Mouse (Mus musculus) common myeloid progenitor, adult 5-6 weeks (primary cell): ENCODE results near the gene Cdc14a. TPM values are rescaled to one million over a fixed set of nuclear protein-coding genes. Genes with fewer than 3 reads are reported as not detected.

ENCODE experiments used
- ATAC-seq: replicated peaks from 2 replicates; pipeline ENCODE4 v1.8.0; 2016; ENCODE audit warnings: low read depth, mild to moderate bottlenecking, moderate TSS enrichment, inconsistent platforms; ENCODE audit not compliant: poor library complexity, severe bottlenecking
- total RNA-seq: library from RNA; stranded (forward); fragments of 200-1000, 187-1606 nt; gene quantifications from 2 replicates; pipeline ENCODE4 v1.2.3, GENCODE M21; 2017

The Cdc14a gene
- total RNA-seq, 1 experiment from 2014 or later: 34.1 TPM

DNA sequence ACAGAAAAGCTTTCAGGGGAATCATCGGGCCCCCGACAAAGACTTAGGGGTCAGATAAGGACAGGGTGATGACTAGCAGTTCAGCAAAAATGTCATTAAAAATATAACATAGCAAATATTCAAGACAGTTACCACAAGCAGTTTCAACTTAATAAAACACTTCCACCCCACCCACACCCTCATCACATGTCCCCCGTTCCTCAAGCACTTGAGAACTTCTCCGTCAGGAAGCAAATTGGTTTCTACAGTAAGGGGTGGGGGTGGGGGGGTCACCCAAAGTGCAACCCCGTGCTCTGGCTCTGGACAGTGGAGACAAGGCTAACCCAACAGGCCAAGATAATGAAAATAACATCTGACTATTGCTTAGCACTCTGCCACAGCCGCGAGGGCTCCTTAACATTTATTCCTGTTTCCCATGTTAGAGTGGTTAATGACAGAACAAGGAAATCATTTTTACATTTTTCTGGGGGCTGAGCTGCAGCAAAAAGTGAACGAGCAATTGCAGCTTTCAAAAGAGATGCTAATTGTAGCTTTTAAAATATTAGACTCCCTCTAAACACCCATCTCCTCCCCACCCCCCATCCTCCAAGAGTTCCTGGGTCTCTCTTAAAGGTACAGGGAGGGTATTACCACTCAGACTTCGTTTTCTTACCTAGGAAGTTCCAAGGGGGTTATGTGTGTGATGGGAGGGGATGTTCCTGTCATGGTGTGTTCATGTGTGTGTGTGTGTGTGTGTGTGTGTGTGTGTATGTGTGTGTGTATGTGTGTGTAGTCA, 133.6 kb downstream of the Cdc14a start:
- no peak for ATAC-seq

DNA sequence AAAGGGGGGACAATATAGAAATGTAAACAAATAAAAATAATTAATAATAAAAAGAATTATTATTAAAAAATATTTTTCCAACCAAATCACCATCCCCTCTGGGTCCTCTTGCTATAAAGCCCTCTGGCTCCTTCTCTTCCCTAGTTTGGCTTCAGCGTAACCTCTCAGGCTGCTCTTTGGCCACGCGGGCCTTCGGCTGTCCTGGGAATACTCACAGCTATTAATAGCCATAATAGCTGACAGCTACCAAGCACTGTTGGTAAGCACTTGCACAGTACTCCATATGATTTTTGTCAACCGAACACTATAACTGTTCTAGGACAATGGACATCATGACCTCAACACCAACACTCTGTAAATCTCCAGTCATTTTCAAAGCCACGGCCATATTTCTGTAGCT, 135.0 kb downstream of the Cdc14a start:
- ATAC-seq: no peak

DNA sequence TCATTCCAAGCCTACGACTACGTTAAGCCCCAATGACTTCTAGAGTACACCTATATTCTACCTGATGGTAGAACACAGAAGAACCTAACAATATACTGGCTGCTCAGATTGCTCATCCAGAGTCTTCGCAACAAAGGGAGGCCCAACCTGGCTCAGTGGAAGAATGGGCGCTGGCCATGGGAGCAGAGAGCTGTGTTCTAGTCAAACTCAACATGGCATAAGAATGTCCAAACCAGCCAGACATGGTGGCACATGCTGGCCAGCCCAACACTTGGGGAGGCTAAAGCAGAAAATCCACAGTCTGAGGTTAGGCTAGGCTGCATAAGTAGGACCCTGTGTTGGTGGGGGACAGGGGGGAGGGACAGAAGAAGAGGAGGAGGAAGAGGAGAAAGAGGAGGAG, 139.1 kb downstream of the Cdc14a start:
- ATAC-seq: no peak

DNA sequence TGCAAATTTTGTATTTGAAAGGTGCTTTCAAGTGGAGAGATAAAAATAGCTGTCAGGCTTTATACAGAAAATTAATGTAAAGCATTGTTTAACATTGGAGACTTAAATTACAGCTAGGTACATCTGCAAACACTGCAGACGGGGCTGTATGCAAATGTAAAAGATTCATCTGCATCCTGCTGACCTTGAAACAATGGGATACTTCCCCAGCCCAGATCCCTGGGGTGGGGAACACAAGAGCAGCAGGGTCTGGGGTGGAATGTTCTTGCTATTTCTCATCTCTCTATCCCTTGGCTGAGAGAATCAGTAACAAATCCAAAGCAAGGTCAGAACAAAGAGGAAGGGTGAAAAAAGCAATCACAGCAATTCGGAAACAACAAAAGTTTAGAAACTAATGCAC, 139.8 kb downstream of the Cdc14a start:
- ATAC-seq: no peak

DNA sequence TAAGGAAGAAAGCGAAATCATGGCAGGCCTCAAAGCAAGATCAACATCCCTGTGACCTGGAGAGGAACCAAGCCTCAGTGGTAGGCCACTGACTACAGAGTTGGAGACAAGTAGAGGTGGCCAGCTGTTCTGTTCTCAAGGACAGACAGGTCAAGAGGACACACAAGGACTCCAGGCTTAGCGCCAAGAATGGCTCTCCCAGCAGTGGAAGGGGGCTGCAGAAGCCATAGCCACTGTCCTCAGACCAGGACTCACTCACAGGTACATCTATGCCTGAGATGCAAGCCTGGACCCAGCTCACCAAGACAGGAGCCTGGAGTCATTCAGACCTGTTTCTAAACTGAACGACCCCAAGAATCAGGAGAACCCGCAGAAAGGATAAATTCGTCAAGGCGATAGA, 142.2 kb downstream of the Cdc14a start:
- no peak for ATAC-seq

DNA sequence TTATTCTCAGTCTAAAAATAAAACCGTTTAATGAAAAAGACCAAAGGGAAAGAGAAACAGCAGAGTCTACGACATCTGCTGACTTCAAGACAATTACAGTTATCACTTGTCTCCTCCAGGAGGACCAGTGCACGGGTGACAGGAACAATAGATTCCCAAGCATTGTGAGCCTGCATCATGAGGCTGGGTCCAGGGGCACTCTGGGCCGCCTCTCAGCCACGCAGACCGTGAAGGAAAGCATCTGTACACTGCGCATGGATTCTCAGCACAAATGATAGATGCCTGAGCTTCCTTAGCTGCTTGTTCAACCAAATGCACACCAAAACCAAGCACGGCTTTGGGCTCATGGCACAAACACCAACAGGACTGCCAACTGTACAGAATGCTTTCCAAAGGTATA, 146.7 kb downstream of the Cdc14a start:
- ATAC-seq: no peak

DNA sequence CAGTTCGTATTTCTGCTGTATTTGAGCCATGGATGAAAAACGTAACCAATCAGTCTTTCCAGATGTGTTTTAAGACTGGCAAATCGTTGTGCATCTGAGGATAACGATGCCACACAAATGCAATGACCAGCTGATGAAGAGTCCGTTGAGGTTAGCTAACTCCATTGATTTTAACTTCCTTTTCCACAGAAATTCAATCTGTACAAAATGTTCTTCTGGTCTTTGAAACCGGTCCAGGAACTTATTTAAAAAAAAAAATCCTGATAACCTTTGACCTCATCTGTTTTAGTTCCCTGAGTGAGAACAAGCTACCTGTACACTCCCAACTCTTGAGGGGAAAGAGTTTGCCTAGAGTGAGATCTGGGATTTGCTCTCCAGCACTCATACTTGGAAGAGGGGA, 152.2 kb downstream of the Cdc14a start:
- no peak for ATAC-seq

DNA sequence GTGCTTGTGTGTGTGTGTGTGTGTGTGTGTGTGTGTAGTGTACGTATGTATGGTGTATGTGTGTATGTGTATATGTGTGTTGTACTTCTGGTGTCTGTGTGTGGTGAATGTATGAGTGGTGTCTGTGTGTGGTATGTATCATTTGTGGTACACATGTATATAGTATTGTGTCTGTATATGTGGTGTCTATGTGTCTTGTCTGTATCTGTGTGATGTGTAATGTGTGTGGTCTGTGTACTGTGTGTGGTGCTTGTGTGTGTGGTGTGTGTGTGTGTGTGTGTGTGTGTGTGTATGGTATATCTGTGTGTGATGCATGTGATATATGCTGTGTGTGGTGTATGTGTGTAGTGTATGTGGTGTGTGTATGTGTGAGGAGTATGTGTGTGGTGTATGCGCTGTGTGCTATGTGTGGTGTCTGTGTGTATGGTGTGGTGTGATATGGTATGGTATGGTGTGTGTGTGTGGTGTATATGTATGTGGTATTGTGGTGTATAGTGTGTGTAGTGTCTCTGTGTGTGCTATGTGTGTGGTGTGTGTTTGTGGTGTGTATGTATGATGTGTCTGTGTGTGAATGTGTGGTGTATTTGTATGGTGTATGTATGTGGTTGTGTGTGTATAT, 156.7 kb downstream of the Cdc14a start:
- ATAC-seq: 0 out of 2 replicates have a peak, but pooled peaks have one; percentile 15

DNA sequence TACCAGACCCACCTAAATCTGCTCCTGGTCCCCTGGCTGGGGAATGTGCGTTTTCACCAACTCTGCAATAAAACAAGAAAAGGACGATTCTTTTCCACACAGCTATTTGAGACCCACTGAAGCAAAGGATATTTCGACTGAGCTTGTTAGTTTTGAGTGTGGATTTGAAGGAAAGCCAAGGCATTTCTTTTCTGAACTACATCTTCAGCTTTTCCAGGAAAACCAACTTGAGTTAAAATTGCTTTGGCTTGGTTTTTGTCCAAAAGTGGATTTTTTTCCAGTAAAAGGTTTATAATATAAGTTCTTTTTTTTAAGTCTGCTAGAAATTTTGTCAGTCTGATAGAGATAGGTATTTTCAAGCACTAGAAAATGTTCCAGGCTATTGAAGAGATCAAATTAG, 157.5 kb downstream of the Cdc14a start:
- no peak for ATAC-seq

DNA sequence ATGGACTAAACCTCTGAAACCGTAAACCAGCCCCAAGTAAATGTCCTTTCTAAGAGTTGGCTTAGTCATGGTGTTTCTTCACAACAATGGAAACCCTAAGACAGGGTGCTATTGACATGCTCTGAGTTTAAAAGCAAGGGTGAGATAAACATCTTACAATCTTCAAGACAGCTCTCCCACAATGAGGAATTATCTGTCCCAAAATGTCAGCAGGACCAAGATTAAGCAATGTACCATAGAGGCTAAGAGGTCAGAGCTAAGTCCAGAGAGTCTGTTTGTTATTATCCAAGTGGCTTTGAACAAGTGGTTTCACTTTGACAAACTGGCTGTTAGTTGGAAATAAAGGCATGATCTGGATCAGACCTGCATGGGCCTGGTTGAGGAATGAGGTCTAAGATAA, 159.9 kb downstream of the Cdc14a start:
- no peak for ATAC-seq

DNA sequence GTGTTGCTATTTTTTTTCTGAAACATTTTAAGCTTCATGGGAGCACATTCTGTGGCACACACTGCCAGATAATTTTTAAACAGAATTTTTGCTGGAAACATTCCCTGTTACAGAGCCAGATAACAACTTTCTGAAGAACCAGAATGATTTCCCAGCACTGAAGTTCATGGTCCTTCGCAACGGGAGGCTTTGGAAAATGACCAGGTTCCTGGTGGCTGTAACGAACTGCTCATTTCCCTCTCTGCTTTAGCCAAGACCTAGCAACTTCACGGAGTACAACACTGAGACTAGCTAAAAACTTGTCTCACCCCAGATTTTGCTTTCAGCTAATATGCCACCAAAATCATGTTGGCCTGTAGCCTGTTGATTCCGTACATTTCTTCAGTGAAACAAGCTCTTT, 160.8 kb downstream of the Cdc14a start:
- no peak for ATAC-seq

DNA sequence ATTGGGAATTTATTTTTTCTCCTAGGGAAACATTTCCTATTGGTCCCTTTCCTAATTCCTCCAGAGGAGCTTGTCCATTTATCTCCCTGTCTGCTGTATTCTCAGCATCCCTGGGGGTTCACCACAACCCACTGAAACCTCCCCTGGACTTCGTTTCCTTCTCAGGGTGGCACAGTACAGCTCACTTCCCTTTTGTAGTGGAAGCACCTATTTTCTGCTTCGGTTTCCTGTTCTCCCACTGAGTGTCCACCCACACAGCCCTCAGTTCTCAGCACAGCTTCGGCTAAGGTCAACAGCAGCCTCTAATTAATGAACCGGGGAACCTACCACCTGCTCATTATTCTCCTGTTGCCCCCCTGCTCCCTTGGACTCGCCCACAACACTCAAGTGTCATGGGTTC, 167.7 kb downstream of the Cdc14a start:
- peak; percentile 67 for ATAC-seq

DNA sequence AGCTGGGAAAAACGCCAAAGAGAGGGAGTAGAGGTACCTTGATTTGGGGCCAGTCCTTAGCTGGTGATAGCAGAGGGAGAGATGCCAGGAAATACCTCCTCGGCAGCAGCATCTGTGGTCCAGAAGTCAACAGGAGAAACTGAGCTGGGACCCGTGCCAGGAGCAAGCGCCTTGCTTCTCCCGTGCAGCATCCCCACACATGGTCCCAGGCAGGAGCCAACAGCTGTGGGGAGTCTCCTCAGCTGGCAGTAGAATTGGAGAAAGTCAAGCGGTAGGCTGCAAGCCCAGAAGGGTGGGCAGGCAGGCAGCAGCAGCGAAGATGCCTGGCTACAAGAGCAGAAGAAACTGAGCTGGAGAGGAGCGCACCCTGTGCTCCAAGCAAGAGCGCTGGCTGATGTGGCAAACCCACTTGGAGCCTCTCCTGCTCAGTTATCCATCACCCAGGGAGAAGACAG, 170.7 kb downstream of the Cdc14a start, which contains the start of gene Gpr88:
Gene Gpr88 (minus strand): TSS at position 427 of the 455 bp plus-strand sequence.
- ATAC-seq: no peak

DNA sequence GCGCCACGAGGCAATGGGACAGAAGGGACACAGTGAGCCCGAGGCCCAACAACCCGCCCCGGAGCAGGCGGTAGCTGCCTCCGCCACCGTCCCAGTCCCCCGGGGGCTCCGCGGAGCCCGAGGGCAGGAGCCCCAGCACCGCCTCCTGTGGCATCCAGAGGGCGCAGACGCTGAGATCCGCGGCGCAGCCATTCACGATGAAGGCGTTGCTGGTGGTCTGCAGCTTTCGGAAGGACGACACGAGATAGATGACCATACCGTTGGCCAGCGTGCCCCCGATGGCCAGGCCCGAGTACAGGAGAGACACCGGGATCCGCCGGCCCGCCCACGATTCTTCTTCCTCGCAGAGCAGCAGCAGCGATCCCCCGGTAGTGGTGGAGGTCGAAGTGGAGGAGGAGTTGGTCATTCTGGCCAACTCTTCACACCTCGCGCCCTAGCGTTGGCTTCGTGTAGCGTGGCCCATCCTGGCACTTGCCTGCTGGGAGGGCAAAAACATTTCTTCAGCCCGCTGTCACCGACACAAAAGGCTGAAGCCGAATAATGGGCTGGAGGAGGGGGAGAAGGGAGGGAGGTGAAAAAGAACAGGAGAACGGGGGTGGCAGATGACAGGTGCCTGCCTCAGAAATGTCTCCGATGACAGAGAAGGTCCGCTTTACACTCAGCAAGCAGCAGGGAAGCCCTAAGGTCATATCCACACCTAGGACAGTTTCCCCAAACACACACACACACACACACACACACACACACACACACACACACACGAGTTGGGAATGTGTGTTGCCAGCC, 171.4 kb downstream of the Cdc14a start:
- peak; percentile 43 for ATAC-seq

DNA sequence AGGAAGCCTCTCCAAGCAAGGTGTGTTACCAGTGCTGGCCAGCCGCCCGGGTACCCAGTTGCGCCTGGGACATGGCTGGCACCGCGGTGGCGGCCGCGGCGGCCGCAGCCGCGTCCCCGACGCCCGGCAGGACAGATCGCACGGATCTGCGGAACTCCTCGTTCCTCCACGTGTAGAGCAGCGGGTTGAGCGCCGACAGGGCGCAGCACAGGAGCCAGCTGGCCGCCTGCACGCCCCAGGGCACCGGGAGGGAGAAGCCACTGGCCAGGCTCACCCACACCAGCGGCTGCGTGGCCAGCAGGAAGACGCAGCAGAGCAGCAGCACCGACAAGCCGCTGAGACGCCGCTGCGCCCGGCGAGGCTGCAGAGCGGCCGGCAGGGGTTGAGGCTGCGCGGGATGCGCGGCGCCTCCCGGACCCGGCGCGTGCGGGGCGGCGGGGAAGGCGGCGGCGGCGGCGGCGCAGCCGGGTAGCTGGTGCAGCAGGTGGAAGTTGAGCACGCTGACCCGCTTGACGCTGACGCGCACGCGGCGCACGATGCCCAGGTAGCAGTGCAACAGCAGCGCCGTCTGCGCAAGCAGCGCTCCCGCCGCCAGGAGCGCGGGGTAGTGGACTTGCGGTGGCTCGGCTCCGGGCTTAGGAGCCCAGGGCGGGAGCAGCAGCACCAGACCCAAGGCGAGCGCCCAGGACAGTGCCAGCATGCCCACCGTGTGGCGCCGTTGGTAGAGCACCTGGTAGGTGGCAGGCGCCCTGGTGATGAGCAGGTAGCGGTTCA, 172.2 kb downstream of the Cdc14a start:
- peak; percentile 28 for ATAC-seq

DNA sequence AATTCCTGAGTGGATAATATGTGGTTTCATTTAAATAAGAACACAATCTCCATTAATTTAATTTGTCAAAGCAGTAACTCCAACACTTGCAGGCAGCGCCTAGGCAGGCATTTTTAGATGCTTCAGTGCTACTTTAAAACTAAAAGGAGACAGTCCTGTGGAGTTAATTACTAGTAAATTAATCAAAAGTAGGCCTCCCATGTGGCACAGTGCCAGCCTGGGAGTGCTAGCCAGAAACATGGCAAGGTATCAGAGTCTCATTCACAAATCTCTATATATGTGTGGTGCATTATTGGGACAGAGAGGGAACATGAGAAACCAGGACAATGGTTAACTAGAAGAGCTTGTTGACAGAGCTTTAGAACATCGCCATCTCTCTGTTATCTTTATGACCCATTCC, 174.8 kb downstream of the Cdc14a start:
- ATAC-seq: no peak

DNA sequence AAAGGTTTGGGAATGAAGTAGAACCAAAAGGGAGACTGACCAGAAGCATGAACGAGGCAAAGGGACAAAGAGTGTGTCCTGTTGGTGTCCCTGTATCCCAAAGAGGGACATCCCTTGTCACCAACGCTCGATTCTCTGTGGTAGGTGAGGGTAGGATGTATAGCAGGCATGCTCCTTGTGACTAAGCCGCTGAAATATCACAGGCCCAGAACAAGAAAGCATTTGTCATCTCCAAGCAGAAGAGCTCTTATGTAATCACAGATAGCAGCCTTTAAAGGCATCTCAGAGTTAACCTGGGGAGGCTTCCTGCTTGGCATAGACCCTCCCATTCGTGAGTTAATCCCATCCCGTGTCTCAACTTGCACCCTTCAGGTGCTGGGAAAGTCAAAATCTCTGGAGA, 179.4 kb downstream of the Cdc14a start:
- no peak for ATAC-seq

DNA sequence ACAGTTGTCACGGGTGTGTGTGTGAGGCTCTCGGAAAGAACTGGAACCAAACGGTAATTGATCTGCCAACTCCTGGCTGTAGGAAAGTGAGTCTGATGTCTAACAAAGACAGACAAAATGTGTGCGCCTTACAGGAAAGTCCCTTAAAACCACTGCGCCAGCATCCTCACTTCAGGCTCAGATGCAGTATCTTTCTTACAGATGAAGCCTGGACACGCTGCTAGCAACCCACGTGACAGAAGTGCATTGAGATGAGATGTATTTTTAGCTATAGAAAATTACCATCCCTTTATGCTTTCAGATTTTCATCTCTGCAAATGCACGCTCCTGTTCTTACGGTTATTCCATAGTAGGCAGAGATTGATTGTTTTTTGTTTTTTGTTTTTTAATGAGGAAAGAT, 181.1 kb downstream of the Cdc14a start:
- no peak for ATAC-seq

DNA sequence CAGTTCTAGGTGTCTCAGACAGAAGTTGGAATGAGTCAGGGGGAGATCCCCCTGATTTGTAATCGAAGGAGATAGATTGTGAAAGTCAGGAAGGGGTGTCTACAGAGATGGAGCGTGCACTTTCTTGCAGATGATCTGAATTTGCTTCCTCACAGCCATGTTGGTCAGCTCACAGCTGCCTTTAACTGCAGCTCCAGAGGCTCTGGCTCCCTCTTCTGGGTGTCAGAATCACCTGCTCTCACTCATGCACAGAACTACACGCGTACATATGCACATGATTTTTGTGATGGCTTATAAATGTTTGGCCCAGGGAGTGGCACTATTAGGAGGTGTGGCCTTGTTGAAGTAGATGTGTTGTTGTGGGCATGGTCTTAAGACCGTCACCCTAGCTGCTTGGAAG, 186.3 kb downstream of the Cdc14a start:
- ATAC-seq: no peak

DNA sequence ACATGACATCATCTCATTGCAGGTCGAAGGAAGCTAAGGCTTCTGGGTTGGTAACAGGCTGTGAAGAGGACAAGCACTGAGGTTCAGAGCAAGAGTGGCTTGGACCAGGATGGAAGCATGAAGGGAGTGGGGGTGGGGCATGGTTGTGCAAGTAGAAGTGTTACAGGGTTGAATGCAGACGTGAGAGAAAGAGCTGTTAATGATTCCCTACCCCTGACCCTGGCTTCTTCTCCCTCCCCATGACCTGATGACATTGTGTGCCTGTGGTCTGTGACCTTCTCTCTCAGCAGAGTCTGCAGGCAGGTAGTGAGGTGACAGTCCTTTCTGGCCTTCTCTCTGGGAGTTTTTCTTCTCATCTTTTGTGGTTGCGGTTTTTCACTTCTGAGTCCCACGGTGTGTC, 187.0 kb downstream of the Cdc14a start:
- no peak for ATAC-seq
